Mouse (Mus musculus): ENCODE measurements around the gene Nudt21.

Nudt21 gene

DNA sequence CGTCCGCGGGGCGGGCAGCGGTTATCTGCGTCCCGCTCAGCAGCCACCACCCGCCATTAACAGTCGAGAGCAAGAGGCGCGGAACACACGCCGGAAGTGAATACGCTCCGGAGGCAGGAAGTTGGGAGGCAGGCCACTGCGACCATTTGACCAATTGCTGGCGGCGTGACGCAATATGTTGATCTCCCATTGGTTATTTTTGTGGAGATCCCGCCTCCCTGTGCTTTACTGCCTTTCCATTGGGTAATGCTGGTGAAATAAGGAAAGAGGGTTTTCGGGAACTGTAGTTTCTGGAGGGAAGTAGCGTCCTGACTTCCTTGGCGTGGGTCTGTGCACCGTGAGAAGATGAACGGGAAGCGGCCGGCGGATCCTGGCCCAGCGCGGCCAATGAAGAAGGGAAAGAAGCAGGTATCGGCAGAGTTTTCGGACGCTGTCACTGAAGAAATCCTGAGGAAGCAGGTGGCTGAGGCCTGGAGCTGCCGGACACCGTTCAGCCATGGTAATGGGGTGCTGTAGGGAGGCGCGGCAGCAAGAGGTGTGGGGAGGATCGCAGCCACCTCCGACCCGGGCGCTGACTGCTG is at the start of gene Nudt21, which contains the start of gene Ogfod1:
TSS of gene Nudt21 (minus strand) at position 88 of the 581 bp plus-strand sequence.
TSS of gene Ogfod1 (plus strand) at position 255 of the 581 bp plus-strand sequence.
- peak; percentile 99 for DNase-seq (ENCODE audit: low spot score)

- DNase-seq (ENCODE audit: low spot score), result no peak
These were observed 39.8 kb upstream of the Nudt21 start for GRCm38 (mm10) chr8:94076461-94077192.

DNA sequence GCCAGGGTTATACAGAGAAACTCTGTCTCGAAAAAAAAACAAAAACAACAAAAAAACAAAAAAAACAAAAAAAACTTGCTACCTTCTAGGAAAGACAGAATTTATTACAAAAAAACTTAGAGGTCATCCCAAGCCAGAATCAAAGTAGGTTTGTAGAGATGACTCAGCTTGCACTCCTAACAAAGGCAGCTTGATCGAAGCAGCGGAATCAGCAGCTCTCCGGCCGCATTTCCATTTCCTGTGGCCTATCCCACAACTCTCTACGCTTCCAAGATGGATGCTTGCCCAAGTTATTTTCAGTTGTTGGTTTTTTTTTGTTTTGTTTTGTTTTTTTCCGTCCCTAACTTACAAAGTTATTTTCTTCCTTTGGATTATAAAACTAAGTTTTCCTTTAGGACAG is 32.0 kb upstream of the Nudt21 start:
- no peak for DNase-seq (ENCODE audit: low spot score)

DNA sequence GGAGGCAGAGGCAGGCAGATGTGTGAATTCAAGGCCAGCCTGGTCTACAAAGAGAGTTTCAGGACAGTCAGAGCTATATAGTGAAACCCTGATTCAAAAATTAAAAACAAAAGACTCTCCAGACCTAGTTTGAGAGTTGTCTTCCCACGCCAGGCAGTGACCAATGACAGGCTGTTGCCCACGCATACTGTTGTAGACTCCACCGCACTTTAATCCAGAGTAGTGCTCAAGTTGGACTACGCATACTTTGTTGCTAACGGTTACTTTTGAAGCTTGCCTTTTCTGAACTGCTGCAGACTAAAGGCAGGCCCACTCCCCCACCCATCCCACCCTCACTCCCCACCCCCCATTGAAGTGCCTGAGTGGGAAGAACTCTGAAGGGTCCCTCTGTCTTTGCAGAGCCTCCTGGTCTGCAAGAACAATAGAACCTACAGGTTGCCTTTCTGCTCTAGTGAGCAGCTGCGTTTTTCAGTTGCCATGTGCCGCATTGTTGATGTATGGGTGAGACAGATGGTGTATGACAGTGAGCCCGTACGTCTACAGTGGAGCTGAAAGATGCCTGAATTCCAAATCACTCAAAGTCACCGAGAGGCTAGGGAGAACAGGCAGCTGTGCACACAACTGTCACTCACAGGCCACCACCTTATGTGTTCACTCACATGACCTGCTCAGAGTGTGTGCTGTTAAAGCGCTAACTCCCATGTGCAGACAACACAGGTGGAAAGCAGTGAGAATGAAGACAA is 29.5 kb upstream of the Nudt21 start:
- DNase-seq (ENCODE audit: low spot score), result no peak

DNA sequence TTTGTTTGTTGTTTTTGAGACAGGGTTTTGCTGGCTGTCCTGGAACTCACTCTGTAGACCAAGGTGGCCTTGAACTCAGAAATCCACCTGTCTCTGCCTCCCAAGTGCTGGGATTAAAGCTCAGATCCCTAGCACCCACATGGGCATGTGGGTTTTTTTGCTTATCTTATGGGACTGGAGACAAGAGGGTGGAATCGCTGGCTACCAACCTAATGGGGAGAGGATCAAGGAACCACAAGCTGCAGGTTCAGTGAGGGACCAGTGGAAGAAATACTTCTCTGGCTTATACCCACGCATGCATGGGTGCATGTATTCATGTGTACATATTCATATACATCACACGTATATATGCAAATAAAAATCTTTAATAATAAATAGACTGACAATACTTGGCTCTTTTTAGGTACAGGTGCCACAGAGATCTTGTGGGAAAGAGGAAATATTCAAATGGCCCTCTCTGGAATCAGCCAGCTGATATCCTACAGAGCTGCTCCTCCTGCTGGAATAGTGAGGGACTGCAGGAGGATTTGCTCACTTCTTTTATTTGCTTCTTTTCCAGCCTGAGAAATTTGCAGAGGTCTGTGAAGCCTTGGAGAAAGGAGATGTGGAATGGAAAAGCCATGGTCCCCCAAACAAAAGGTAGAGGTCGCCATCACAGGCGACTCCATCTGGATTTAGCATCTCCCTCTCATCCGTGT is 20.5 kb upstream of the Nudt21 start:
- peak; percentile 43 for DNase-seq (ENCODE audit: low spot score)

DNA sequence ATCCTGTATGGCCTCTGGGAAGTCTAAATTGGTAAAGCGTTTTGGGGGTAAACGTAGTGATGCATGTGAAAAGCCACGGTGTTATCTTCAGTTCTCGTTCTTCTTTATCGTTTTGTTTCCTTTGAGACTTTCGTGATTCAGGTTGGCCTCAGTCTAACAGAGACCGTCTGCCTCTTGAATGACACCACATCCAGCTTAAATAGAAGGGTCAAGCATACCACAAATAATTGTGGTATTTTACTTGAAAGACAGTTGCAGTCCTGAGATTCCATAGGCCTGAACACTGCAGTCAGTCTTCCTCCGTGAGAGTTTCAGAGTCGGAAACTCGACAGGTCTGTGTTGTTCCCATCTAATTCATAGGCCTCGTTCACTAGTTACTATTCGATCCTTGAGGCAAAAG is 15.9 kb upstream of the Nudt21 start:
- DNase-seq (ENCODE audit: low spot score), result no peak

DNA sequence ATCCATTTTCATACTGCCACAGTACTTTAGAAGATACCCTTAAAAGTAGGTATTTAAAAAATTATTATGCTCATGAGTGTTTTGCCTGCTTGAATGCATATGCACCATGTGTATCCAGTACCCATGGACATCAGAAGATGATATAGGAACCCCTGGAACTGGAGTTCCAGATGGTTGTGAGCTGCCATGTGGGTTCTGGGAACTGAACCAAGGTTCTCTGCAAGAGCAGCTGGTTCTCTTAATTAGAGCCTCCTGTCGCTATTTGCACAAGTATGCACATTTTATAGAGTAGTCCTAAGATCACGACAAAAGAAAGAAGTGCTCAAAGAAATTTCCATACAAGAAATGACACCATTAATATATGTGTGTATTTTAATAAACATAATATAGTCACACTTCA is 11.0 kb upstream of the Nudt21 start:
- no peak for DNase-seq (ENCODE audit: low spot score)

DNA sequence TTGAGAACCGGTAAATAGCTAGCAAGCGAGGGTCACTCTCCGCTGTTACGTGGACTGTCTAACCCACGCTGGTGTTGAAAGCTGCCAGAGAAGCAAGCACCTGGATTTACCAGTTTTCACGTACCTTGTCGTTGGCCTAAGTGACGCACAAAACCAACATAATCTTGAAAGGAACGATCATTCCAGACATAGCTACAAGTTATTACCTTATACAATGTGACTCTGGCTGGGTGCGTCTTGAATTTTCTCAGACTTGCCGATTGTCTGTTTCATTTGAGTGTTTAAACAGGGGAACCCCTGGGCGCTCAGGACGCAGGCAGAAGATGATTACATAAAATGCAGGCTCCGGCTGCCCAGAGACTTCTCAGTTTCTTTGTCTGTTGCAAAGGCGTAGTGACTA is 975 bp upstream of the Nudt21 start:
- DNase-seq (ENCODE audit: low spot score), result peak; percentile 30

GRCm38 (mm10) chr8:94036541-94036940 is 290 bp downstream of the Nudt21 start:
- DNase-seq (ENCODE audit: low spot score), result peak; percentile 70

GRCm38 (mm10) chr8:94035200-94035599 is 1.6 kb downstream of the Nudt21 start:
- no peak for DNase-seq (ENCODE audit: low spot score)

DNA sequence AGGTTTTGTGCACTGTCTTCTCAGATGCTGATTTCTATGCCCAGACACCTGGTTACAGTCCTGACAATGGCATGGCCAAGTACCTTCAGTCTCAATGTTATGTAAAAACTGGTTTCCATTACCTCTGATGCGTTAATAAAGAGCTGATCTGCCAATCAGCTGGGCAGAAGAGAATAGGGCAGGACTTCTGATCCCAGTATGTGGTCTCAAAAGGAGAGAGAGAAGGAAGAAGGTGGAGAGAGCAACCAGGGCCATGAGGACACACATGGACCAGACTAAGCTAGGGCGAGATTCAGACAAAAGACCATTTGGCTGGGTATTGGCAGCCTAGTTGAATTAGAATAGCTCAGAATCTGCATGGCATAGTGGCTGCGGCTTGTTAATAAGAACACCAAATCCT is 3.2 kb downstream of the Nudt21 start:
- DNase-seq (ENCODE audit: low spot score), result no peak

DNA sequence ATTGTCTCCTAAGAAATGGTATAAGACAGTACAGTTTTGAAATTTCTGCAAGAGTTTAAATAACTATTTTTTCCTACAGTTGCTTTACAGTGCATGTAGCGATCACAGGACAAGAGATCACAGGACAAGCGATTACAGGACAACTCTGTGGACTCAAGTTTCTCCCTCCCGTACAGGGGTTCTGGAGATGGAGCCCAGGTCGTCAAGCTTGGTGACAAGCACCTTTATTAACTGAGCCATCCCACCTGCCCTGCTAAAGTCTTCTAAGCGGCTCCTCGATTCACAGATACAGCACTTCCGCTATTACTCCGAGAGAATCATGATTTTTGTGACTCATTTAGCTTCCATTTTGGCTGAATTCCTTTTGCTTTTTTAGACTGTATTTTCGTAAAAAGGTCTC is 7.1 kb downstream of the Nudt21 start:
- DNase-seq (ENCODE audit: low spot score), result no peak

- DNase-seq (ENCODE audit: low spot score), result no peak
These were observed 12.9 kb downstream of the Nudt21 start for GRCm38 (mm10) chr8:94023916-94024315.

GRCm38 (mm10) chr8:94013026-94013612 is 23.7 kb downstream of the Nudt21 start:
- peak; percentile 41 for DNase-seq (ENCODE audit: low spot score)

- peak; percentile 69 for DNase-seq (ENCODE audit: low spot score)
These were observed 24.5 kb downstream of the Nudt21 start, which contains the start of gene Amfr for GRCm38 (mm10) chr8:94012013-94012951. TSS of gene Amfr (minus strand) at chr8:94012842.

GRCm38 (mm10) chr8:94011076-94012012 is 25.5 kb downstream of the Nudt21 start:
- peak; percentile 68 for DNase-seq (ENCODE audit: low spot score)

DNA sequence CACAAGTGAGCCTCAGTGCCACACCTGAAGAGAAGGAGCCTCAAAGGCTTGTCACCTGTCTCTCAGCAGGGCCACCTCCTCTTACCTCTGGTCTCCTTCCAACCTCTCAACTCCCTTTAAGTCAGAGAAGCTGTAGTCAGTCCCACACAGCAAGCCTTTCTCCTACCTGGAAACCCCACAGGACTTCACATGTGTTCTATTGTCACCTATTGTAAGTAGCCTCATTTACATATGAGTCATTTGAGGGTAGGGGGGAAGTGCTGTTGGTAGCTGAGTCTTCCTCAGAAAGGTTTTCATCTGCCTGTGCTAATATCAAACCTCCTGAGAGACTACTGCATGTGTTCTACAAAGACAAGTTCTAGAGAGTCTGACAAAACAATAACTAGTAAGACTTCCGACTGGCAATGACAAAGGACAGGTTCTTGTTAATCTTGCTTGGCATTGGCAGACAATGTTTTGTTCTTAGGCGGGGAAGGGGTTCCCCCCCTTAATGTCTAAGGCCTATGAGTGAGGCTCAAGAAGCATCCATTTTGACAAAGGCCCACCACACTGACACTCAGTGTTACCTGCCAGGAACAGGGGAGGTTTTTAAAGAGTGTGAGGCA is 26.6 kb downstream of the Nudt21 start:
- no peak for DNase-seq (ENCODE audit: low spot score)

GRCm38 (mm10) chr8:94009243-94009845 is 27.5 kb downstream of the Nudt21 start:
- no peak for DNase-seq (ENCODE audit: low spot score)

DNA sequence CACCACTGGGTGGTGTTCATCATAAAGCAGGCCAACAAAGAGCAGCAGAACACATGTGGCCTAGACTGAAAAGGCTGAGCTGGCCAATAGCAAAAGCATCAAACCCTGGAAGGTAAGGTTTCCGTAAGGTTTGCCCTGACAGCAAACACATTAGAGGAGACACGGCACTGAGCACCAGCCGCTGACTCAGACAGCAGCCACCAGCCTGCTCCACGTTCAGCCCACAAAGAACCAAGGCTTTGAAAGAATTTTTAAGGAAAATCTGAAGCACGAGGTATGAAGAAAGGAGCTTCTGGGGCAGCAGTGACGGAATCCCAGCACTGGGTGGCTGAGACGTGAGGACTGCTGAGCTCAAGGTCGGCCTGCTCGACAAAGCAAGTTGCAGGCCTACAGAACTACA is 32.7 kb downstream of the Nudt21 start:
- no peak for DNase-seq (ENCODE audit: low spot score)
